Mouse (Mus musculus) MEL (cell line): Measurements from ENCODE around the gene Inpp1.

Experiments used
- BHLHE40 ChIP-seq: IDR thresholded peaks from 2 replicates; pipeline ENCODE4 v1.6.1; 2012; ENCODE audit warnings: low read depth, mild to moderate bottlenecking, inconsistent platforms, low read length, improper control_type of control experiment, borderline replicate concordance
- ELF1 ChIP-seq: IDR thresholded peaks from 2 replicates; pipeline ENCODE4 v1.6.1; 2014; ENCODE audit warnings: low read depth, mild to moderate bottlenecking, inconsistent platforms, low read length, improper control_type of control experiment, moderate library complexity
- MAFK ChIP-seq: IDR thresholded peaks from 2 replicates; pipeline ENCODE4 v1.6.1; 2011; ENCODE audit warnings: low read depth, mild to moderate bottlenecking, low read length, improper control_type of control experiment, borderline replicate concordance
- POLR2A ChIP-seq, 2 experiments: IDR thresholded peaks; 2 replicates each; pipeline ENCODE4 v1.6.1; 2011 to 2012; ENCODE audit warnings: low read length in 2 of 2, mild to moderate bottlenecking in 2 of 2, control low read depth in 1 of 2, improper control_type of control experiment in 1 of 2, low read depth in 1 of 2, moderate library complexity in 1 of 2; ENCODE audit not compliant: control insufficient read depth in 1 of 2, insufficient read depth in 1 of 2, poor library complexity in 1 of 2
- ZKSCAN1 ChIP-seq: IDR thresholded peaks from 2 replicates; pipeline ENCODE4 v1.6.1; 2012; ENCODE audit warnings: low read depth, mild to moderate bottlenecking, inconsistent platforms, low read length, improper control_type of control experiment, moderate library complexity

DNA sequence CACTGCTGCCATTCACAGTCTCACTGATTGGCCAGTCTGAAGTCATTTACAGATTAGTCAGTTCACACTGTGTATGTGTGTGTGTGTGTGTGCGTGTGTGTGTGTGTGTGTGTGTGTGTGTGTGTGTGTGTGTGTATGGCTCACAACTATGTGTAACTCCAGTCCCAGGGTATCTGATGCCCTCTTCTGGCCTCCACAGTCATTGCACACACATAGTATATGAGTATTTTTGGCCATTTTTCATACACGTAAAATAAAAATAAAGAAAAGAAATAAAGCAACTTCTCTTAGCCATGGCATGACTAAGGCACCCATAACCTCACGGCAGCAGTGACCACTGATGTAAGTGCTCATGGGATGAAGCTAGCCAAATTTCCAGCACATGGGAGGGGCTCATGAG lies 23.8 kb downstream of the Inpp1 start:
- TF ChIP-seq POLR2A (IDR thresholded peaks at IDR 0.05; ENCODE audit: control insufficient read depth in 1 of 2, insufficient read depth in 1 of 2, low read depth in 1 of 2, low read length in 2 of 2, poor library complexity in 1 of 2): no peak
- no peak for TF ChIP-seq BHLHE40
- TF ChIP-seq ELF1: no peak
- TF ChIP-seq ZKSCAN1: no peak
- no peak for TF ChIP-seq MAFK
